Mouse (Mus musculus) adrenal gland, postnatal 36 days (tissue): ENCODE results near the gene Ino80b. TPM values are rescaled to one million over a fixed set of nuclear protein-coding genes. Genes with fewer than 3 reads are reported as not detected.
A peak's percentile ranks its signal among the peaks of the same experiment; 100 is the strongest.

Experiments used
- DNase-seq, 2 experiments: peaks; one replicate each; pipeline ENCODE4 v3.0.0; 2021; ENCODE audit warnings: mixed read lengths in 1 of 2
- total RNA-seq, 2 experiments: library from RNA; stranded (reverse); gene quantifications; 2 replicates each; pipeline ENCODE4 v1.2.3; 2021

The Ino80b gene
- total RNA-seq, 2 experiments from 2014 or later: 22.4 to 25.2 TPM

DNA sequence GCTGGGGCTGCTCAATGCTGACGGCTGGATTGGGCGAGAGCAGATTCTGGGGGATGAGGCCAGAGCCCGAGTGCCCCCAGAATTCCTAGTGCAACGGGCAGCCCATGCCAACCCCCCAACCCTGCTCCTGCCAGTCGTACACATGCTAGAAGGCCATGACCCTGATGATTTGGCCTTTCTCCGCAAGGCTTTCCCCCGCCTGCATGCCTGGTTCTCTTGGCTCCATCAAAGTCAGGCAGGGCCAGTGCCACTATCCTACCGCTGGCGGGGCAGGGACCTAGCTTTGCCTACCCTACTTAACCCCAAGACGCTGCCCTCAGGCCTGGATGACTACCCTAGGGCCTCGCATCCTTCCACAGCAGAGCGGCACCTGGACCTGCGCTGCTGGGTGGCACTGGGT is 7.6 kb downstream of the Ino80b start:
- peak in 1 of 2 experiments; percentile 63 for DNase-seq

DNA sequence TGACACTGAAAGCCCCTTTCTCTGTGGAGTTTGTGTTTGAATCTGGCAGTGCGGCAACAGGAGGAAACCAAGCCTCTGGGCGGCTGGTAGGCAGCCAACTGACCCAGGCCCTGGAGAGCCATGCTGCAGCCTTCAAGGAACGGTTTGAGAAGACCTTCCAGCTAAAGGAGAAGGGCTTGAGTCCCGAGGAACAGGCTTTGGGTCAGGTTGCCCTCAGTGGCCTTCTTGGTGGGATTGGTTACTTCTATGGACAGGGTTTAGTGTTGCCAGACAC is 8.1 kb downstream of the Ino80b start:
- DNase-seq: no peak

DNA sequence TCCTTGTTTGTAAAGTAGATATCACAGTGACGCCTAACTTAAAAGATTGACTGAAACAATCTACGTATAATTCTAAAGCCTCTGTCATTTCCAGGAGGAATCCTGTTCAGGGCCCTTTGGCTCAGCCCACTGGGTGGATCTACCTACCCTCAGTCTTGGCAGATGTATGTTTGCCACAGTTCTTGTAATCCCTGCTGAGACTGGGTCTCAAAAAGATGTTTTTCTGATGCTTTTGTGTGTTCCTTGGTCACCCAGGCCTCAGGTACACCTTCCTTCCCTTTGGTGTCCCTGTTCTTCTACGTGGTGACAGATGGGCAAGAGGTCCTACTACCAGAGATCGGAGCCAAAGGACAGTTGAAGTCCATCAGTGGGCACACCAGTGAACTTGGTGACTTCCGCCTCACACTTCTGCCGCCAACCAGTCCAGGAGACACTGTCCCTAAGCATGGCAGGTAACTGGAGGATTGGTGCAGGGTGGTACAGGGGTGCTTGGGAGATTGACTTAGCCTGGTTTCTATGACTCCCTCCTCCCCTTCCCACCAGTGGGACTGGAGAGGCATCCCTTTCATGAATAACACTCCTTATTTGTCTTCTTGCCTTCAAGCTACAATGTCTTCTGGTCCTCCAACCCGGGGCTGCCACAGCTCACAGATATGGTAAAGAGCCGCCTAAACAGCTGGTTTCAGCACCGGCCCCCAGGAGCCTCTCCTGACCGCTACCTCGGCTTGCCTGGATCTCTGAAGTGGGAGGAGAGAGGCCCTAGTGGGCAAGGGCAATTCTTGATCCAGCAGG is 8.7 kb downstream of the Ino80b start:
- no peak for DNase-seq

DNA sequence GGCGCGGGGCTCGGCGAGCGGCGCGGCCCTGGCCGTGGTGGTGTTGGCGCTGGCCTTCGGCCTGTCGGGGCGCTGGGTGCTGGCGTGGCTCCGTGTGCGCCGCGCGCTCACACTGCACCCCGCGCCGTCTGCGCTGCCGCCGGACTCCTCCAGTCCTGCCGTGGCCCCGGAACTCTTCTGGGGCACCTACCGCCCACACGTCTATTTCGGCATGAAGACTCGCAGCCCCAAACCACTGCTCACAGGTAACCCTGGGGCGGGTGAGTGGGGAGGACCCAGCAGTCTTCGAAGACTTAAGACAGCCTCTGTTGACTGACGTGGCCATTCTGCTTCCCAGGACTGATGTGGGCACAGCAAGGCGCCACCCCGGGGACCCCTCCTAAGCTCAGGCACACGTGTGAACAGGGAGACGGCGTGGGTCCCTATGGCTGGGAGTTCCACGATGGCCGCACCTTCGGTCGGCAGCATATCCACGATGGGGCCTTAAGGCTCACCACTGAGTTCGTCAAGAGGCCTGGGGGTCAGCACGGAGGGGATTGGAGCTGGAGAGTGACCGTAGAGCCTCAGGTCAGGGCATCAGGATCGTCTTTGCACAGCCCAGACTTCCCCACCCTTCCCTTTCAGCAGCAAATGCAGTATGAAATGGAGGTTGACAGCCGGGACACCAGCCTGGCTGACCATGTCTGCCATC is 9.4 kb downstream of the Ino80b start:
- DNase-seq: peak in 1 of 2 experiments; percentile 23

DNA sequence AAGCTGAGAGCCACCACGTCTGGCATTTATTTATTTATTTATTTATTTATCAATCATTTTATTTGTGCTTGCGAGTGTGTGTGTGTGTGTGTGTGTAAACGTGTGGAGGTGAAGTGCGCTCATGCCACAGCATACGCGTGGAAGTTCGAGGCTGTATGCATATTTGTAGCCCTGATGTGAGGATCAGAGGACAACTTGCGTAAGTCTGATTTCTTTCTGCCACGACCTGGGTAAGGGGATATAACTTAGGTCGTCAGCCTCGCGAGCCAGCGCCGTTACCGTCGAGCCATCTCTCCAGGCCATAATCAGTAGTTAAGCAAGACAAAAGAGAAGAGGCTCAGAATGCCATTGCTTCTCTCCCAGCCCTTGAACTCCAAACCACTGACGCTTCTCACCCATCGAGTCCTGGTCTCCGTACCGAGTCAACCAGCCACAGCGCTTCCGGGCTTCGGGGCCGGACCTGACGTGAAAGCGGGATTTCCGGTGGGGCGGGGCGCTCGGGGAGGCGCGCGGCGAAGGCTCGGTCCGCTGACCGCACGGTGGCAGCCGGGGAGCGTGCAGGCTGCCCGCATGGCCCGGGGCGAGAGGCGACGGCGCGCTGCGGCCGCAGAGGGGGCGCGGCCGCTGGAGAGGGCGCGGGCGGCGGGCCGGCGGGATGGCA is 10.1 kb downstream of the Ino80b start, which contains the start of gene Mogs:
Gene Mogs, plus strand, starts transcription at position 486 of the 661 bp plus-strand sequence.
- peak; percentile 98 to 99 for DNase-seq

GRCm38 (mm10) chr6:83111510-83112136 is 13.6 kb downstream of the Ino80b start:
- DNase-seq: no peak

DNA sequence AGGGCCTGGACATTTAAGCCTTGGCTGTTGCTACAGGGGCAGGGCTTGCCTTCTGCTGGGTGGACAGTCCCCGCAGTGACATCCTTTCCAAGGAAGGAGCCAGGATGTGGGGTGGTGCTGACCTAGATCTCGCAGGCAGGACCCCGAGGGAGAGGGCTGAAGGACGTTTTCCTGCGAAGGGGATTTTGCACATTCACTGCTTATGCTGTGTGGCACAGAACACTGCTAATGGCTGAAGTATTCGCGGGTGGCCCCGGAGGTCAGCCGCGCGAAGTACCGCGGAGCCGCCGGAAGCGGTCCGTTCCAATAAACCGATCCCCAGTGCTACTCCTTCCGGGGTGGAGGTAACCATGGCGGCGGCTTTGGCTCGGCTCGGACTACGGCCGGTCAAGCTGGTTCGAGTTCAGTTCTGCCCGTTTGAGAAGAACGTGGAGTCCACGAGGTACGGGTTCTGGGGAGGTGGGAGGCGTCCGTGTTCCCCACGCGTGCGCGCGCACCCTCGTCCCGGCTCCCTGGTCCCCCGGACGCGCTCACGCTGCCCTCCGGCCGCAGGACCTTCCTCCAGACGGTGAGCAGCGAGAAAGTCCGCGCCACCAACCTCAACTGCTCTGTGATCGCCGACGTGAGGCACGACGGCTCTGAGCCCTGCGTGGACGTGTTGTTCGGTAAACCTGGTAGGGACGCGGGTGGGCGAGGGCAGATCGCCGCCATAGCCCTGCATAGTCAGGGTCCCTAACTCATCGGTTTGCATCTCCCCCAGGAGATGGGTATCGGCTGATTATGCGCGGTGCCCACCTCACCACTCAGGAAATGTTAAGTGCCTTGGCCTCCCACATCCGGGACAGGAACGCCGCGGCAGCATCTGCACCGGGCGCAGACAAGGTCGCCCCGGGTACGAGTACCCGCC is 16.2 kb downstream of the Ino80b start, which contains the start of gene Mrpl53:
Gene Mrpl53, plus strand, starts transcription at position 279 of the 907 bp plus-strand sequence.
- peak; percentile 88 to 90 for DNase-seq

DNA sequence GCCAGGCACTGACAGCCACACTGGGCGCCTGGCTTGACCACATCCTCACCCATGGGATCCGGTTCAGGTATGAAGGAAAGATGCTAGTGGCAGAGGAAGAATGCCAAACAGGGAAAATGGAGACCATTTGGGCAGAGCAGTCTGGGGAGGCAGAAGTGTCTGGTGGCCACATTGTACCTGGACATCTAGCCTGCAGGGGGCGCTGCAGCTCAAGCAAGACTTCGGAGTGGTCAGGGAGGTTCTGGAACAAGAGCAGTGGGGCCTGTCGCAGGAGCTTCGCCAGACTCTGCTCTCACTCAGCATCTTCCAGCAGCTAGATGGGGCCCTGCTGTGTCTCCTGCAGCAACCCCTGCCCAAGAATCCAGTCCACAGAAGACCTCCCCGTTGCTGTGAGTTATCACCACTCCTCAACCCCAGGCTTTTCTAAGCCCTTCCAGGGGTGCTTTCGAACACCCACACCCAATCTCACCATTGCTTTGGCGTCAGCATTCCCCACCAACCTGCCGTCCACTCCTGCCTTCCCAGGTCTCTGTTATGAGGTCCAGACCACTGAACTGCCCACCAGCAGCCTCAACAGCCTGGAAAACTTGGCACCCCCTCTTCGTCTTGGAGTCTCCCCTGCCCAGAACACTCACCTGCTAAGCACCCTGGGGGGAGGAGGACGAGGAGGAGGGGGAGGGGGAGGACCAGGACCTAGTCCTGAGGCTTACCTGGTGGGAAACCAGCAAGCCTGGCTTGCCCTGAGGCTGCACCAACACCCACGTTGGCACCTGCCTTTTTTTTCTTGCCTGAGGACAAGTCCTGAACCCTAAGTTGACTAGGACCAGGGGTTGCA is 17.4 kb downstream of the Ino80b start:
- peak; percentile 87 to 89 for DNase-seq

DNA sequence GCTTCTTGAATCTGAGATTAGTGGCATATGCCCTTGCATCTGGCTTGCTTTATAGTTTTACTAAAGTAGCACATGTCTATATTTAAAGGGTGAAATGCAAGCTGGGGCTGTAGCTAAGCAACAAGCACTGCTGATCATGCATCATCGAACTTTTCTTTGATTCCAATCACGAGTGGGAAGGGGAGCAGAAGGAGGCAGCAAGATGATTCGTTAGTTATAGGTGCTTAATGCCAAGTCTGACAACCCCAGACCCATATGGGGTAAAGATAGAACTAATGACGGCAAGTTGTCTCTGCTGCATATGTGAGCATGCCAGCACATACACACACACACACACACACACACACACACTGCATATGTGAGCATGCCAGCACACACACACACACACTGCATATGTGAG is 21.1 kb downstream of the Ino80b start:
- no peak for DNase-seq

- DNase-seq: no peak
These were observed 22.0 kb downstream of the Ino80b start for GRCm38 (mm10) chr6:83103130-83103650.

- DNase-seq: peak; percentile 80 to 88
These were observed 23.3 kb downstream of the Ino80b start for GRCm38 (mm10) chr6:83101688-83102556.

DNA sequence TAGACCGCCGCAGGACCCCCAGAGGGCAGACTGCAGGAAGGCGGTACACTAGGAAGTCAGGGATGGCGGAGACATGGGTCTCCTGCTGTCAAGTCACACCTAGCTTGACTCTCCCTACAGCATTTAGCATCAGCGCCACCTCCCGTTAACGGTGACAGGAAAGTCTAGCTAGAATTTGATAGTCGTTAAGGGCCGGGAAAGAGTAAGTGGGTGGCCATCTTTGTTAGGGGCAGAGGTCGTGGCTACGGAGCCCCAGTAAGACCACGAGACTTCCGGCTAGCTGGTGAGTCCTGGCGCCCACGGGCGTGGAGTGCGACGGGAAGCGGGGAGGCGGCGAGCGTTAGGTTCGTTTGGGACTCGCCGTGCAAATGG is 23.9 kb downstream of the Ino80b start, which contains the start of the genes Ccdc142 and Gm42688:
Gene Ccdc142, plus strand, starts transcription at position 286 of the 372 bp plus-strand sequence.
Gene Gm42688, plus strand, starts transcription at position 302 of the 372 bp plus-strand sequence.
- peak; percentile 92 for DNase-seq

- DNase-seq: peak in 1 of 2 experiments; percentile 64
These were observed 26.8 kb downstream of the Ino80b start for GRCm38 (mm10) chr6:83098411-83098810.

- peak in 1 of 2 experiments; percentile 49 for DNase-seq
These were observed 29.3 kb downstream of the Ino80b start for GRCm38 (mm10) chr6:83095968-83096367.

DNA sequence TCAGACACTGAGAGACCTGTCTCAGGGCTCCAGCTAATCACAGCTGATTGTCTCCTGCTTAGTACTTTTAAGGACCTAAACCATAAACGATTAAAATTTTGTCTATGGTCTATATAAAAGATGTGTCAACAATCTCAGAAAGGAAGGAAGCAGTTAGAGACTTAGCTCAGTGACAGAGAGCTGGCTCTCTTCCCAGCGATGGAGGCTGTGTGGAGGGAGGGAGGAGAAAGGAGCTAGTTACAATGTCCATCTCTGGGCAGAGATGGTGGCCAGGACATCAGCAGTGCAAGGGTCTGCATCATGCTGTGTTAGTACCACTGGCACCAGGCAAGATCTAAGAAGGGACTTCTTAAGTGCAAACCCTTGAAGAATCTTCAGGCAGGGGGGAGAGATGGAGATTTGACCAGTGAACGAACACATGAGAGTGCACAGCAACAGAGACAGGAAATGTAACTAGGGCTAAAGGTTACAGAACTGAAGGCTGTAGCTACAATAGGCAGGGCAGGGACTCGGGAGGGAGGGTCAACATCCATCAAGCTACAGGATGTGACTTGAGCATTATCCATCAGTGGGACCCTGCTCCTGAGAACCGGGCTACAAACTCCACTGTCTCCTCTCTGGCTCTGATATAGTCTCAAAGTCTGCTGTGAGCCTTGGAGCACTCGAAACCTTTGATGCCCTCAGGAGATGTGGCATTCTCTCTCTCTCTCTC is 32.7 kb downstream of the Ino80b start:
- peak; percentile 59 to 75 for DNase-seq

- DNase-seq: no peak
These were observed 37.3 kb downstream of the Ino80b start for GRCm38 (mm10) chr6:83087926-83088260.

DNA sequence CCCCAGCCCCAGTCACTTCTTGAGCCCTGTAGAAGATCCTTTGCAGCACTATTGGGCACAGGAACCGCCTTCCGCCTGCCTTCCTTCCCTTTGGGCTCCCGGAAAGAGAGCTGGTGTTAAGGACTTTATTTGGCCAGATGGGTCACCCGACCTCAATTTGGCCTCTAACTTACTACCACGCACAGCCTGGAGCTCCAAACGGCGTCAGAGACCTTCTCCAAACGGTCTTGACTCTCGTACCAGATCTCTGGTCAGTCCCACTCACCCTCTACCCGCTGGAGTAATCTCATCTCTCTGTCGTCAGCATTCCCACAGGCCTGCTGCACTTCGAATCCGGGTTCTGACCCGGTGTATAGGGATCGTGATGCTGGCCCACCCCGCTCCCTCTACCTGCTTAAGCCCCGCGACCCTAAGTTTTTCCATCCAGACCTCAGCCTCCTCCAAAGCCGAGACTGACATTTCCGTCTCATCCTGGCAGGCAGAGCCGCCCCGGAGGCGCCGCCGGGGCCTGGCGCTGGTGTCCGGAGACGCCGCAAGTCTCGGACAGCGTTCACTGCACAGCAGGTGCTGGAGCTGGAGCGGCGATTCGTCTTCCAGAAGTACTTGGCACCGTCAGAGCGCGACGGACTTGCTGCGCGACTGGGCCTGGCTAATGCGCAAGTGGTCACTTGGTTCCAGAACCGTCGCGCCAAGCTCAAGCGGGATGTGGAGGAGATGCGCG is 37.9 kb downstream of the Ino80b start:
- DNase-seq: peak; percentile 73 to 78
